Mouse (Mus musculus) heart, adult 2 months (tissue): ENCODE results near the gene Hgd.

ENCODE experiments used
- CTCF ChIP-seq: fragments of 200-600 bp; IDR thresholded peaks from 2 replicates; pipeline ENCODE4 v1.8.1; 2022; ENCODE audit warnings: antibody characterized with exemption, mild to moderate bottlenecking, moderate library complexity
- EP300 ChIP-seq: fragments of 200-500 bp; IDR thresholded peaks from 2 replicates; pipeline ENCODE4 v1.6.1; 2011; ENCODE audit warnings: low read depth, low read length, control low read depth; ENCODE audit not compliant: insufficient read depth

DNA sequence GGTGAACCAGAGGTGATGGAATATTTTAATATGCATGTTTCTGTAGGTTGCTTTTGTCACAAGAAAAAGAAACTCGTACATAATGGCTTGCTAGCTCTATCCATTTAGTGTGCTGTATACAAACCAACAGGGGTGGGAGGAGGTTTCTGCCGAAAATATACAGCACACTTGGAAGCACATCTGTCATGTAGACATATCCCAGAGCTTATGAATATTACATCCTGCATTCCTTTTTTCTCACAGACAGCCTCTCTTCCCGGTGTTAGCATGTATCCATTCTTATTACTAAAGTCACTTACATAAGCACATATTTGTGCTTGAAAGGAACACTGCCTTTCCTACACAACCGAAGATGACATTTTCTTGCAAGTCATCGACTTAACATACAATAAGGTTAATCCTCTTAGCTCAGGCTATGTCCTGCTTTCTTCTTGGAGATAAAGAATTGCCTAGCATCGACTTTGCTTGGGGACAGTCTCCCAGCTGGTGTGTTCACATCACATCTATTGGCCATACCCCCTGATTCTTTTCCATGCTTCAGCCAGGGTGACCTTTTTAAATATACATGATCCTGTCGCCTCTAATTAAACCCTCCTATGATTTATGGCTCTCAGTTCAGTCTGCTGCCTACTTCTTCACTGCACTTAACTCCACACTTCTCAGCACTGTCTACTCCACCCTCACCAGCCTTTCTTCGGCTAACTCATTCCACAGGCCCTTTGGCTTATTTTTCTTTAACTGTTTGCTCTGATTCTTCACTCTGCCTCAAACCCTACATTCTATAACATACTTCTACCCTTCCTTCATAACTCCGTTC, 83.9 kb downstream of the Hgd start:
- TF ChIP-seq CTCF (no peak), EP300 (no peak)
